Mouse (Mus musculus): ENCODE data around the gene Hlcs.
A peak's percentile ranks its signal among the peaks of the same experiment; 100 is the strongest.

Gene Hlcs

DNA sequence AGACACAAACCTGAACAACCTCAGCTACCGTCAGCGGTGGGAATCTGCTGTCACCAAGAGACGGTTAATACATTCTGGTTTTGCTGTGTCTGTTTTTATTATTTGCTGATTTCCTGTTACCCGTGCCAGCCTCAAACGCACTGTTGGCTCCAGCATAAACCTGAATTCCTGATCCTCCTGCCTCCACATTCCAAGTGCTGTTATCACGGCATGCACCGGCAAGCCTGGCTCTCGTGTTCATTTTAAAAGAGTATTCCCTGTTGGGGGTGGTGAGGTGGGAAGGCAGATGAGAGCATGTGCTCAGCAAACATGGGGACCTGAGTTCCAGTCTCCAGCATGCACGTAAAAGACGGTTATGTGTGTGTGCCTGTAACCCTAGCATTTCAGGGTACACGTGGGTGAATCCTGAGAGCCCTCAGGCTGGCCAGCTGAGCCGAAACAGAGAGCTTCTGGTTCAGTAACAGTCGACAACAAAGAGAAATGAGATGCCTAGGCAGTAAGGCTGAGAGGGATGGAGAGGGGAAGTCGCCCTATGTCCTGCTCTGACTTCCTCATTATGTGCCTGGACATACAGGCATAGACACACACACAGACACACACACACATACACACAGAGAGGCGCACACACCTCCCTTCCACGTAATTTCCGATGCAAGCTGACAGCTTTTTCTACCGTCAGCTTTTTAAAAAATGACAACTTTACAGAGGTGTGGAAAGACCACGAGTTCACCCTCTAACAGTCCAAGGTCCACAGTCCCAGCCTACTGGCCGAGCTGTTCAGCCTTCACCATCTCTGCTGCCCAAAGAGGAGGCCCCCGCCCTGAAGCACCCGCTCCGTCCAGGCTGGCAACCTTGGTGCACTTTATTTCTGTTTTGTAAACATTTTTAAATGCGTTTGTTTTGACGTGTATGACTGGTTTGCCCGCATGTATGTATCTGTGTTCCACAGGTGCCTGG is 107.6 kb downstream of the Hlcs start:
- DNase-seq = no peak

DNA sequence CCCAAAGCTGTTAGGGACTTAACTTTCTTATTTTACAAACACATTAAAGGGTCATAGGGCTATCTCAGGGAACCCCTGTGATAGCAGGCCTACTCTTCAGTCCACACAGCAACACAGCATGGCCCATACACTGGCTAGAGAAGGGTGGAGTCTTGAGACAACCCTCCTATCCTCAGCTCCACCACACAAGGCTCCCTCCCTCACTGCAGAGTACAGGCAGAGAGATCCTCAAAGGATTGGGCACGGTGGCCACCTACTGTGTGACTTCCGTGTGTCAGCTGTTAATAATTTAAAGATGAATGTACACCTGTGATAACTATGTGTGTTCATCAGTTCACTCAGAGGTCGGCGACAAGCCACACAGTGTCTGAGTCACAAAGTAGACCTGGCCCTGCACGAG is 112.0 kb downstream of the Hlcs start:
- DNase-seq = no peak

DNA sequence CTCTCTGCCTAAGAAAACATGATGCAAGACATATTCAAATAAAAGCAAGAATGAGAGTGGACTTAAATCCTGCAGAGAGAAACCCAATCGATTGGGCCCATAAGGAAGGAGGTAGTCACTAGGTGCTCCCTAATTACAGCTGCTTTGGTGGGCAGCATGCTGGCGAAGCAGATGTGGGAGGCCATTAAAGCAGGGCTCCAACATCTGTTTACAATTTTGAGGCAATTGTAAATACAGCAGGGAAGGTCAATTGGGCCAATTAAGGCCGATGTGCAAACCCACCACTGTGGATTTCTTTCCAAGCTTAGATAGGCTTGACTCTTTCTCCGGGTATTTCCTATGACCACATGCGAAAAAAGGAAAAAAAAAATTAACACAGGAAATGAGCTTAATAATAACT is 117.5 kb downstream of the Hlcs start:
- no peak for DNase-seq

DNA sequence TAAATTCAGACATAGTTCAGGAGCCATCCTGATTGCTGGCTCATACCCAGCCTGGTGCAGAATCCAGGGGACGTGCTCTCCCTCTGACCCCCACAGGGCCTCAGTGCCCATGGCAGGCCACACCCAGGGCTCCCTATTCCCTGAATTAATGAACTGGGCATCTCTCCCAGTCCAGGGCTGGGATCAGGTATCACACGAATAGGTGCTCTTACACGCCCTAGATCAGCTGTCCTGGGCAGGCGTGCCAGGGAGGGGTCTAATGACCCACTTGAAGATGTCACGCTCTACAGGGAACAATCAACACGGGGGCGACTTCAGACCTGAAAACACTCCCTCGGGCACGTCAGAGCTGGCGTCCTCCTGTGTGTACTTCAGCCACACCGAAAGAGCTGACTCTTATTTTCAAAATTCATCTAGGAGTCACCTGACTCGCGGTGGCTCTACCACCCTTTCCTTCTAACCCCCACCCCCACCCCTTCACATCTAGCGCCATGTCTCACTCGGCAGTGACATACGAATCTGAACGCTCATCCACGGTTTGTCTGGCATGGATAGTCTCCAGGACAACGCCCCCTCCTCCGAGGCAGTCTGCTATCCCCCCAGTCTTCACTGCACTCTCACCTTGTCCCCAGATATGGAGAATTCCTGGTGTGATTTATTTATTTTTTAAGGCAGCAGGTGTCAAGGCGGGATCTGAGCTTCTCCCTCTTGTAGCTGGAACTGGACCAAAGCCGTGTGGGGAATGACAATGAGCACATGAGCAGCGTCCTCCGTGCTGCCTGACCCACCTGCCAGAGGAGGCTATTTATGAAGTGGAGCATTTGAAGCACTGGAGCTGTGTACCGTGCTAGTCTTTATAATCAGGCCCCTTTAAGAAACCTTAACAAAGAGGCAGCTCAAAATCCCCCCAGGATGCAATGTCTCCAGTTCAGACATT is 121.7 kb downstream of the Hlcs start:
- DNase-seq = no peak

DNA sequence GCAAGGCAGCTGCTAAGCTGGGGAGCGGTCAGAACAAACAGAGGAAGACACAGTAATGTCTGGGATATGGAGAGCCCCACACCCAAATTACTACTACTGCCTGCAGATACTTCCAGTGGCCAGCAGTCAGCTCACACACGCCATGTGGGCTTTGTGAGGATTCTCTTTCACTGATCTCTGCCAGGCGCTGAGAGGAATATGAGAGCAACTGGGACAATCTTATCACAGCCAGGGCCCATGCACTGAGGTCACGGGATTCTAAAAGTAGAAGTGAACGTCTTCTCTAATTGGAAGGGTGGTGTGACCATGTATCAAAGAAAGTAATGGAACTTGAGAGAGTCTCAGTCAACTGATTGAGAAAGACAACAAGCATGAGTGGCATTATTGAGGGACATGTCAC is 123.1 kb downstream of the Hlcs start:
- DNase-seq = no peak

DNA sequence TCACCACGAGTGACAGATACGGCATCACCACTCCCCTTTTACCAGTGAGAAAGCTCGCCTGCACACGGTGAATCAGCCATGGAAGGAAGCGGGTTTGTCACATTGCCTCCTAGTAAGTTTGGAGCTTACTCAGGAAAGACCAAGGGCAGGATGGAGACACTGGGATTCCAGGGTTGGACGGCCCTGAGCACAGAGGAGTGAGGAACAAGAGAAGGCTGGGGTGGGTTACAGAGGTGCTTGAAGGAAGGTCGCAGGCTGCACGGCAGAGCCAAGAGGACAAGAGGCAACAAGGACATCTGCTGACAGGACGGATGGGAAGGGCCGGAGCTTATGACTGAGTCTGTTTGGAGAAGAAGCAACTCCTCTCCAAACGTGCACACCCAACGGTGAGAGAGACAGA is 126.8 kb downstream of the Hlcs start:
- no peak for DNase-seq

DNA sequence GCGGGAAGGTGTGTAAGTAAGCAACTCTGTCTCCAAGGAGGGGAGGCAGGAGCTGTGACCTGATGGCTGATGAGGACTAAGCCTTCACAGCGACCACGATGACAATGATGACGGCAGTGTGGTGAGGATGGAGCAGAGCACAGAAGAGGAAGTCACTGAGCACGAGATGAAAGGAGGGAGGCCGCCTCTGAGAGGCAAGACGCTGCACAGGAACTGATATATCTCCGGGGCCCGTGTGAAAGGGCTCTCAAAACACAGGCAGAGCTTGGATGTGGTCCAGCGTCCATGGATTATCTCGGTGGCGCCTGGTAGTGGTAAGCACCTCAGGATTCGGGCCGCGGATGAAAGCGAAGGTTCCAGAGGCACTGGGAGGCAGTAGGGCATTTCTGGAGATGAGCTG is 127.9 kb downstream of the Hlcs start:
- peak; percentile 74 to 84 for DNase-seq

DNA sequence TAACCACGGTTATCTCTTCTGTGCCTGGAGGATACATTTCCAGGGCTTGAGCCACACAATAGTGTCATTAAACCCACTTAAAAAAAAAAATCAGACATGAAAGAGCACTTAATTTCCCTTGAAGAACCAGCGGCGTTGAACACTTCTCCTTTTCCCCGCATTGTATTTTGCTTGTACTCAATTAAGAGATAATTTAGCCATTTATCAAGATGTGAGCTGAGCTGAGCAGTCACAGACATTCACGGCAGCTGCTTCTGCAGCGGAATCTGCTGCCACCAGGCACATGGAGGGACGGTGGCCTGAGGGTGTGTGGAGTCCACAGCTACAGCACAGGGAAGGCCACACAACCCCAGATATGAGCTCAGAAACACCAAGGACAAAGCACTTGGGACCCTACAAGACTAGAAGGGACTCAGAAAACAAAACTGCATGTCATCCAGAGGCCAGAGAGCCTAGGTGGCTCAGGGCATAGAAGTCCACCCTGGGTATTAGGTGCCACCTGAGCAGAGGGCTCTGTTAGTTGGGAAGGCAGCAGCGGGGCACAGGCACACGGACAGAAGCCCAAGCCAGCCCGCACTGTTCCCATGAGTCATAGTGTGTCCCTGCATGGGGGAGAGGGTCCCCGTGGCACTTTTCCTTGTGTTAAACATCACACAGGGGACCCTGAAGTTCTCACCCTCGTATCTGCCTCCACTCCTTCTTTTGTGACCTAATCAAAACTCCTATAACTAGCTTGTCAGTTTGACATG is 133.1 kb downstream of the Hlcs start:
- no peak for DNase-seq

DNA sequence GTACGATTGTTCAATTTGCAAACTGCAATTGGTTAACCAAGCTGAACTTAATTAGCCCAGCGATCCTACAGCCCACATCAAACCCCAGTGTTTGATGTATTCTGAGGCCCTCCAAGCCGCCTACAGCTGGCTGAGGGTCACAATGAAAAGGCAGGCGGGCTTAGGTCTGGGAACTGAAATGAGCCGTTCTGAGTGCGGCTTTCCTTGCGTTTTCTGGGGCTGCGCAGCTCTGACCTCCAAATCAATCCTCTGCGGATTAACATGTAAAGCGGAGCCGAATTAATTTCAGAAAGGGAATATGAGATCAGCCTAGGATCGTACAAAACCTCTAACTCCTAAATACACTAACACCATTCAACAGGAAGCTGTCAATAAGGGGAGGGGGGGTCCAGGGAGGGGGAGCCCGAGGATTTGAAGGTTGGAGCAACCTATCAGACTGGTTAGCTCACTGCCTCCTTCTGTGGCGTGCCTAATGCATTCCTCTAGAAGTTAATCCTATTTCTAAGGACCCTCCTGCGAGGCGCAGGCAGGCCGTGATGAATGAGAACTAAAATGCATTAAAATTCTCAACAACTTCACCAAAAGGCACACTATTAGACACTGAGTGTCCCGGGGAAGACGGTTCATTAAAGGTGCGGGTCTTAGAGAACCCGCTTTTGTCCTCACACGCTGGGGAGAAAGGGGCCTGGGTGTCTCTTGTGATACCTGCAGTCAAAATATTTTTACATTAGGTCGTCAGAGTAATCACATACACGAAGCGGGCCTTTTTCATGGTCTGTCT is 133.8 kb downstream of the Hlcs start:
- DNase-seq = no peak

DNA sequence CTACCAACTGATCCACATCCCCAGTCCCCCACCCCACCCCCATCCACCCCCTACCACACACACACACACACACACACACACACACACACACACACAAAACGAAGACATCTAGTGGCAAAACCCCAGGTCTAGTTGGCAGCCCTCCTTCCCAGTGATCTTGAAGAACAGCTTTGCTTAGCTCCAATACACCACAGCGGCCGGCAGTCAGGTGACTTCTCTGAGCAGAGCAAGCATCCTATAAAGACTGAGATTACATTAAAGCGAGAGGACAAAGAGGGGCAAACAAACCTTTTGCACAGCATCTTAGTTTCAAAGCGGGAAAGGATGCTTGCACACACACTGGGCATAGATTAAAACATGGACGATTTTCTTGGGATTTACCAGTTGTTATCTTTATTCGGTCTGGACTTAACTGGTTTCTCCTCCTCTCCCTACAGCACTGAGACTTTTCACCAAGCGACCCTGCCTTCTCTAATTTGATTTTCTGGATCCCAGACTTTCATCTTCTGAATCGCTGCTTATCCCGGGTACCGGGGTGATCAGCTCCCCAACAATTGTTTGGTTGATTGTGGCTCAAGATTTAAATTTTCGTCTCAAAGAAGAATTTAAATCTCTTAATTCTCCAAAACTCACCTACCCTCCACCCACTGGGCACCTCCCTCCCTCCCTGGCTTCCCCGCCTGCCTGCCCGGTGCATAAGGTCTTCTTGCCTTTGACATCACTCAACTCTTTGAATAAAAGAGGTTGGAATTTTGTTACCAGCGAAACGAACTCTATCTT is 134.7 kb downstream of the Hlcs start:
- DNase-seq = no peak

DNA sequence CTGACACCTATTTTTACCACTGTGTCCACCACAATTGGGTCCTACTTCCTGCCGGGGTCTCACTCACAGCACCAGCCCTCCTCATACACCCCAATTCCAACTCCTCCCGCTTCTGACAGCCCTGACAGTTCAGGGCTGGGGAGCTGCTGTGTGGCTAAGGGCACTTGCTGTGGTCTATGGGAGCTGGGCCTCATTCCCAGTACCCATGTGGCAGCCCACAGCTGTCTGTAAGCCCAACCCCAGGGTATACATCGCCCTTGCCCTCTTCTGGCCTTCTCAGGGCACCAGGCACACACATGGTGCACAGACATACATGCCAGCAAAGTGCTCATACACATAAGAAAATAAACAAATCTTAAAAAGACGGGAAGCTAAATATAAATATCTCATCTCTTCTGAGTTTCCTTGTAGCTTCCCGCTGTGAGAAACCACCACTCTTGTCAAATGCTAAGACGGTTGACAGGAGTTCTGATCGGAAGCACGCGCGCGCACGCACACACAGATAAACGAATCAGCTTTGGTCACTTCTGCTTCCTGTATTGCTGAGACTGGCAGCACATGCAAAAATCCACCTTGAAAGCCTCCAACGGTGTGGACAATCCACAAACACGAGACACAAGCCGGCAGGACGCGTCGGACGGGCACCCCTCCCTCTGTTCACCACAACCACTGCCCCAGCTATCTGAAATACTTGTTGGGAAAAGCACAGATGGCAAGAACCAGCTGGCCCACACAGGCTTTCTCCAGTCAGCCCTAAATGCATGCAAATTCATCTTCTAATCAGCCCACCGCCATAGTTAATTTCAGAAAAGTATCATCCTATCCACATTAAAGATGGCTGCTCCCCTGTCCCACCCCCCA is 136.1 kb downstream of the Hlcs start:
- DNase-seq = no peak

DNA sequence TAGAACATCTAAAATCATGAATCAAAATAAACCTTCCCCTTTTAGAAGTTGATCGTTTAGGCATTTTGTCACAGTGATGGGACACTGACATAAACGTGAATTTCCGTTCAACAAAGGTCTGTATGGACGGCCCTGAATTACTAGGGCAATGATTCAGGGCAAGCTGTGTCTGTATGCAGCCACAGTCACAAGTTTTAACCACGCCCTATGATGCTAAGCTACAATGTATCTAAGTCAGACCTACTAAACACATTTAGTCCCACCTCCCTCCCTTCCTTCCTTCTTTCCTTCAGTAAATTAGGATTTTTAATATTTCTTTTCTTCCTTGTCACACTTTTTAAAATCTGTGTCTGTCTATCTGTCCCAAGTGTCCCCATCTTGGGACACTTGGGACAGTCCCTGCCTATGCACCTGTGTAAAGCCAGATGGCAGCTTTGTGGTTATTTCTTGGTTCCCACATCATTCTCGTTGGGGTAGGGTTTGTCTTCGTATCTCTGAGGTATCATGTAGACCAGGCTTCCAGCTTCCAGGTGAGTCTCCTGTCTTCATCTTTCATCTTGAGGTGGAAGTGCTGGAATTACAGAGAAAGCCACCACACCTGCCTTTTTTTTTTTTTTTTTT is 137.9 kb downstream of the Hlcs start:
- DNase-seq = no peak

DNA sequence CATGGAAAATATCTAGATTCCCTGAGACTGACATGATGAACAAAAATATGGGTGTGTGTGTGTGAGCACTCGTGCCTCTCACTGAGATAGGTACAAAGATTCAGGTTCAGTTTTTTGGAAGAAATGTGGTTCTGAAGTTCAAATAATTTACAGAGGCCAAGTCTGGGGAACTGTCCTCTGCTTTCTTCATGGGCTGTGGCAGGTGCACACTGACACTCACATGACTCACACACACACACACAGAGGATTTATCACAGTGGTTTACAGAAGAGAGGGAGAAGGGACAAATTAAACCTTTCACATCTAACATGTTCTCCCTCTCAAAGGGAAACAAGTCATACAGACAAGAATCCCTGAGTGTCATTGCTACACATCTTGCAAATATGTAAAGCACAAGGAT is 140.0 kb downstream of the Hlcs start:
- no peak for DNase-seq

DNA sequence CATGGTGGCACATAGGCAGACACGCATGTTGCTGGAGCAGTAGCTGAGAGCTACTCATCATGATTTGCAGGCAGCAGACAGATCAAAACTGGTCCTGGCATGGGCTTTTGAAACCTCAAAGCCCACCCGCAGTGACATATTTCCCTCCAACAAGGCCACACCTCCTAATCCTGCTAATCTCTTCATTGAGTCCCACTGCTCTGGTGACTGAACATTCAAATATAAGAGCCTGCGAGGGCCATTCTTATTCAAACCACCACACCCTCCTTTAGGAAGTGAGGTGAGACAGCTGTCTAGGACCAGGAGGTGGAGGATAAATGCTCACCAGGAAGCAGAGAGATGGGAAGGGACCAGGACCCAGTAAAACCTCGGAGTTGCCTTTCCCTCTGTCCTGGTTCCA is 143.2 kb downstream of the Hlcs start:
- no peak for DNase-seq

DNA sequence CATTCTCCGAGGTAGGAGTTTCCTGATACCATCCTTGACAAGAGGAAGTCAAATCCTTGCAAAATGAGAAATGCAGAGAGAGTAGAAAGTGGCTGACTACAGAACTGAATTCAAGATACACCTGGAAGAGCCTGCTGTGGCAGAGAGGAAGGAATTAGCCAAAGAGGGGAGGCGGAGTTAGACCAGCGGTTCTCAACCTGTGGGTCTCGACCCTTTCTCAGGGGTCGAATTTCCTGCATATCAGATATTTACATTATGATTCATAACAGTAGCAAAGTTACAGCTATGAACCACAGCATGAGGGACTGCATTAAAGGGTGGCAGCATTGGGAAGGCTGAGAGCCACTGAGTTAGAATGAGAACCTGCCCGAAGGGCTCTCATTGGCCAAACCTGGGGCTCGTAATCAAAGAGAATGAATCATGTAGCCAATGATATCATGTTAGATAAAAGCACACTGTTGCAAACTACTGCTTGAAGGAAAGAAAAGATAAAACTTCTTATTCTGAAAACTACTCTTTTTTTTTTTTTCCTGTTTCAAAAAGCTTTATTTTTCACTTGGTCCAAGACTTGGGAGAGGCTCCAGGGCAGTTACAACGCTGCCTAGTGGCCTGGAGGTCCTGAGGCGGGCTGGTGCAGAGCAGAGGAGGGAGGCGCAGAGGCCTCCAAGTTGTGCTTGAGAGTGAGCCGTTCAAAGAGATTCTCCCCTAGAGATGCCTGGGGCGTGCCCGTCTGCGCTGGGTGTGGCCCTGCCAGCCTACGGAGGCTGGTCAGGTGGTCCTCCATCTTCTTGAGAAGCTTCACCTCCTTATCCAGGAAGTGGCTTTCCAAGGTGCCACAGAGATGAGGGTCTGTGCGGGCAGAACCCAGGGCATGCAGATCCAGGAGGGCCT is 144.5 kb downstream of the Hlcs start:
- DNase-seq = no peak

DNA sequence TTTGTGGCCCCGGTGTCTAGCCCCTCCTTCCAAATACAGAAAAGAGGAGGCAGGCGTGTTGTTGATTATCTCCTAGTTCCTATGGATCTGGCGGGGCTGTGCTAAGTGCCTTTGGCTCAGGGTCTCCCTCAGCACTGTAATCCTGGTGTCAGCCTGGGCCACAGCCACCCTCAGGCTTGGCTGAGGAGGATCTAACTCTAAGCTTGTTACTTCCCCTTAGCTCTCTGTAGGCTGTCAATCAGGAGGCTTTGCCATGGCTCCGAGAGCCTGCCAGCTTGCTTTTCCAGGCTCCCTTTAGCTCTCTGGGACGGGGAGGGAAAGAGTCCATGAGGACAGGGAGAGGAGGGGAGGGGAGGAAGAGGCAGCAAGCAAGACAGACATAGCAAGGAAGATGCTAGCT is 148.4 kb downstream of the Hlcs start:
- no peak for DNase-seq

DNA sequence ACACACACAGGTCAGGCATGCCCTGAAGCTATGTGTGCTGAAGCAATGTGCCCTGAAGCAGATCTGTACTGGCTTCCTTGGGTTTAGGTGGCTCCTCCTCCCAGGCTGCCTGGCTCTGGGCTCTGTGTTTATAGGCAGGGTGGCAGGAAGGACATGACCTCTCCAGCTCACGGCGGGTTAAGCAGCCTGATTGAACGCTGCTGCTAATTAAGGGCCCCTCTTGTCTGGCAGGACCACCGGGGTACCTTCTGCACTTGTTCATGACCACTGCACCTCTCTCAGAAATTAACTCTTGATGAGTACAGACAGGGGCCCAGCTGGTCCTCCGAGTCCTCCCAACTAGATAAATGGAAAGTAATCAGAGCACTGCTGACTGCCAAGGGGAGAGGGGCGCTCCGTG is 149.1 kb downstream of the Hlcs start:
- no peak for DNase-seq

DNA sequence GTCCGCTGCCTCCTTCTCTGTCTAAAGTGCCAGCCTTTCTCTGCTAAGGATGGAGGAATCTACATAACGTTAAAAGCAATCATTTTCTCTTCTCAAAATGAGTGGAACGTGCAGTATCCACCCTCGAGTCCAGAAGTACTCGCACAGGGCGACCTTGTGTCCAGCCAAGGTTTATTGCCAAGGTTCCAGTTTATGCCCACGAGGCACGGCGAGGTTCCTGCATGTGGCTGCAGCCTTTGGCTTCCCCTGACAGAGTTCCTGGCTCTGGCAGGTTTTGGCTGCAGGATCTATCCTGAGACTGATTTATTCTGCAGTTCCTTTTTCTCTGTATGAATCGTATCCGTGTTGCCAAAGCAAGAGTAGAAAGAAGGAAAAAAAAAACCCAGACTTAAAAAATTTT is 150.3 kb downstream of the Hlcs start:
- DNase-seq = no peak

DNA sequence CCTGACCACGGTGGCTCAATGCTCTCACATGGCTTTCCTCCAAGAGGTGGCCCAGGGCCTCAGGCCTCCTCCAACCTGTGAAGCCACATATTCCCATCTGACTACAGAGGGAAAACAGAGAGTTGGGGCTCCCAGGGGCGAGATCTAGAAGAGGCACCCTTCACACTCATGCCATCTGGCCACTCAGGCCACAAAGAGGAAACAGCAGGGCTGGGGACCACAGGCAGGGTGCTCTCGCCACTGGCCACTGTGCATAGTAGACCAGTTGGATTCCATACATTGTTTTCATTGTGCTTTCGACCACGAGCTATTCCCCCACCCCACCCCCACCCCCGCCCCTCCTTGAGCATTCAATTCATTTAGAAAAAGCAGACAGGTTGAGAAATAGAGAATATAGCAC is 151.4 kb downstream of the Hlcs start:
- no peak for DNase-seq
